Comparison of ENCODE assay signal across 10 mouse cellular contexts in genomic region chr1:178542990-178543944, GRCm38 (mm10).
"Had no signal": no experiment of that assay in that cellular context is flagged by ENCODE, and none has a peak within 500 bp of the region (broad histone marks: within the 10 kb centered on the region; RNA-seq: fewer than 3 reads in every experiment).

No protein-coding gene starts in this region.

- H3K36me3 ChIP-seq: intestine, embryonic 15.5 days; limb, embryonic 15.5 days; liver, embryonic 12.5 days; midbrain, embryonic 12.5 days; neural tube, embryonic 12.5 days had no signal

- H3K9me3 ChIP-seq: intestine, embryonic 15.5 days; limb, embryonic 15.5 days; liver, embryonic 12.5 days; midbrain, embryonic 12.5 days; neural tube, embryonic 12.5 days had no signal

- H3K4me1 ChIP-seq: intestine, embryonic 15.5 days; limb, embryonic 15.5 days; liver, embryonic 12.5 days; midbrain, embryonic 12.5 days; neural tube, embryonic 12.5 days had no signal

- DNase-seq: kidney, adult 2 months; lung, embryonic 14.5 days; lung, postnatal 10 days; lung, postnatal 4 days had no signal

- H3K27me3 ChIP-seq: intestine, embryonic 15.5 days; limb, embryonic 15.5 days; liver, embryonic 12.5 days; midbrain, embryonic 12.5 days; neural tube, embryonic 12.5 days had no signal

- H3K9ac ChIP-seq: intestine, embryonic 15.5 days; limb, embryonic 15.5 days; liver, embryonic 12.5 days; lung, embryonic 14.5 days; midbrain, embryonic 12.5 days; neural tube, embryonic 12.5 days had no signal

- H3K4me3 ChIP-seq: intestine, embryonic 15.5 days; limb, embryonic 15.5 days; liver, embryonic 12.5 days; midbrain, embryonic 12.5 days; neural tube, embryonic 12.5 days had no signal

- H3K27ac ChIP-seq: intestine, embryonic 15.5 days; limb, embryonic 15.5 days; liver, embryonic 12.5 days; midbrain, embryonic 12.5 days; neural tube, embryonic 12.5 days; stomach, postnatal 0 days had no signal

- ATAC-seq: intestine, embryonic 15.5 days; liver, embryonic 12.5 days had no signal

- H3K4me2 ChIP-seq: intestine, embryonic 15.5 days; limb, embryonic 15.5 days; liver, embryonic 12.5 days; lung, embryonic 14.5 days; midbrain, embryonic 12.5 days; neural tube, embryonic 12.5 days had no signal
